Mouse (Mus musculus) megakaryocyte, embryonic 14.5 days (primary cell): ENCODE measurements around the gene Akap8.

ENCODE experiments used
- FLI1 ChIP-seq: IDR thresholded peaks from 2 replicates; pipeline ENCODE4 v1.6.1; 2012; ENCODE audit warnings: low read length, inconsistent platforms, mixed read lengths
- GATA1 ChIP-seq: IDR thresholded peaks from 3 replicates; pipeline ENCODE4 v1.6.1; 2012; ENCODE audit warnings: mixed read lengths, low read length, inconsistent platforms, borderline replicate concordance

DNA sequence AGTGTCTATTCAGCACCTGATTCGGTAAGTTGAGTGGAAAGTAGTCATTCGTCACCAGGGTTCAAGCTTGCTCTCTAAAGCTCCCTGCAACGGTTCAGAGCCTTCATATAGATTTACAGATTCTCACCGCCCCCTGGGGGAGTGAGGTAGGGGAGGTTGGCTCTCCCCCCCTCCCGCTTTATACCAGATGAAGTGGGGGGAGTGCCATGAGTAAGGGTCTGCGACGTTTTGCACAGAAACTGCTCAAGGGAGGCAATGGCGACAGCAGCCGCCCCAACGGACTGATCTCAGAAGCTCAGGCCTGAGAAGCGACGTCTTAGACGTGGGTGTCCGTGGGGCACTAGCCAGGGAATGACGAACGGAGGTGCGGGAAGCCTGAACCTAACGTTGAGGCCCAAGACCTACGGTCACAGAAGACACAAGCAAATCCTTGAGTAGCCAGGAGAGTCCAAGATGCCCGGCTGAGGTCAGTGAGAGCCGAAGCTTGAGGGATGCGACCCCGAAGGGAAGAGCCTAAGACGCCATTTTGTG, 28.9 kb upstream of the Akap8 start:
- TF ChIP-seq FLI1, result no peak
- no peak for TF ChIP-seq GATA1
